Mouse (Mus musculus) megakaryocyte progenitor cell, adult 5-6 weeks (primary cell): ENCODE data around the gene Oca2. TPM values are rescaled to one million over a fixed set of nuclear protein-coding genes. Genes with fewer than 3 reads are reported as not detected.

Experiments used
- total RNA-seq, 2 experiments: library from RNA; stranded (forward) in 1 of 2; stranded (reverse) in 1 of 2; fragments of 157-497, 149-512 nt in 1 of 2; fragments of 200-1000 nt in 1 of 2; gene quantifications; 2 replicates each; pipeline versions ENCODE4 v1.2.3 to v1.2.4; 2015 to 2017

The Oca2 gene
- total RNA-seq, 2 experiments from 2014 or later: not detected

Other genes with a start within 250 kb of the Oca2 start
- 2.6 and 3.4 TPM in 2 replicates for gene Nipa1, start 219.8 kb upstream of the Oca2 start, total RNA-seq (2015)
- 3.5 and 4.9 TPM in 2 replicates for gene Nipa1, start 219.8 kb upstream of the Oca2 start, total RNA-seq (2017)
- gene Herc2, start 189.6 kb upstream of the Oca2 start, total RNA-seq (2015): 23.0 and 33.9 TPM in 2 replicates
- 29.2 and 35.8 TPM in 2 replicates for gene Herc2, start 189.6 kb upstream of the Oca2 start, total RNA-seq (2017)